Mouse (Mus musculus): Measurements from ENCODE around the gene Gm28035.

Gm28035 gene

GRCm38 (mm10) chr2:30306087-30306486, 65.7 kb downstream of the Gm28035 start:
- DNase-seq (ENCODE audit: low spot score): no peak

- no peak for DNase-seq (ENCODE audit: low spot score)
These were observed 69.0 kb downstream of the Gm28035 start for GRCm38 (mm10) chr2:30309351-30309750.

GRCm38 (mm10) chr2:30311481-30311880, 71.1 kb downstream of the Gm28035 start:
- no peak for DNase-seq (ENCODE audit: low spot score)

GRCm38 (mm10) chr2:30316136-30316535, 75.8 kb downstream of the Gm28035 start:
- DNase-seq (ENCODE audit: low spot score): no peak

GRCm38 (mm10) chr2:30316955-30317354, 76.6 kb downstream of the Gm28035 start:
- no peak for DNase-seq (ENCODE audit: low spot score)

- no peak for DNase-seq (ENCODE audit: low spot score)
These were observed 78.9 kb downstream of the Gm28035 start for GRCm38 (mm10) chr2:30319260-30319659.

- no peak for DNase-seq (ENCODE audit: low spot score)
These were observed 82.7 kb downstream of the Gm28035 start for GRCm38 (mm10) chr2:30323111-30323510.

GRCm38 (mm10) chr2:30325296-30325695, 84.9 kb downstream of the Gm28035 start:
- no peak for DNase-seq (ENCODE audit: low spot score)

GRCm38 (mm10) chr2:30327276-30327675, 86.9 kb downstream of the Gm28035 start:
- DNase-seq (ENCODE audit: low spot score): no peak

GRCm38 (mm10) chr2:30328791-30329190, 88.4 kb downstream of the Gm28035 start:
- DNase-seq (ENCODE audit: low spot score): no peak
